Mouse (Mus musculus) small intestine, adult 2 months (tissue): Measurements from ENCODE around the gene Wtip.

Experiments used
- CTCF ChIP-seq: fragments of 200-500 bp; IDR thresholded peaks from 2 replicates; pipeline ENCODE4 v1.5.1; 2012; ENCODE audit warnings: low read depth, mild to moderate bottlenecking, control low read depth, inconsistent platforms, low read length, moderate library complexity, mixed read lengths; ENCODE audit not compliant: insufficient replicate concordance, insufficient read length; ENCODE audit errors: extremely low read depth
- POLR2A ChIP-seq: fragments of 200-500 bp; IDR thresholded peaks from 2 replicates; pipeline ENCODE4 v1.6.1; 2012; ENCODE audit warnings: low read depth, mild to moderate bottlenecking, control low read depth, inconsistent platforms, low read length, moderate library complexity

GRCm38 (mm10) chr7:34109190-34109589, 23.9 kb downstream of the Wtip start:
- TF ChIP-seq CTCF = no peak
- TF ChIP-seq POLR2A = no peak
